Mouse (Mus musculus) bone marrow macrophage, adult 2 months (primary cell): Measurements from ENCODE around the gene Gabbr2.

Experiments
- CTCF ChIP-seq: IDR thresholded peaks from 2 replicates; pipeline ENCODE4 v1.5.1; 2012; ENCODE audit warnings: low read depth, mild to moderate bottlenecking, low read length, moderate library complexity
- POLR2A ChIP-seq: IDR thresholded peaks from 2 replicates; pipeline ENCODE4 v1.6.1; 2012; ENCODE audit warnings: mild to moderate bottlenecking, low read depth, low read length, borderline replicate concordance

- TF ChIP-seq POLR2A (no peak), CTCF (no peak)
These were observed 111.7 kb downstream of the Gabbr2 start for GRCm38 (mm10) chr4:46879943-46880342.
